Mouse (Mus musculus) T-helper 2 cell (primary cell): ENCODE measurements around the gene Frmpd4.

Experiments used
- in situ Hi-C: fragments of 300-600 bp; cut with MboI, MseI; formaldehyde crosslinking; loops from one replicate; pipeline ENCODE4 v1.15.1; 2025; ENCODE audit warnings: high pct_unique_total_duplicates

Frmpd4 gene

DNA sequence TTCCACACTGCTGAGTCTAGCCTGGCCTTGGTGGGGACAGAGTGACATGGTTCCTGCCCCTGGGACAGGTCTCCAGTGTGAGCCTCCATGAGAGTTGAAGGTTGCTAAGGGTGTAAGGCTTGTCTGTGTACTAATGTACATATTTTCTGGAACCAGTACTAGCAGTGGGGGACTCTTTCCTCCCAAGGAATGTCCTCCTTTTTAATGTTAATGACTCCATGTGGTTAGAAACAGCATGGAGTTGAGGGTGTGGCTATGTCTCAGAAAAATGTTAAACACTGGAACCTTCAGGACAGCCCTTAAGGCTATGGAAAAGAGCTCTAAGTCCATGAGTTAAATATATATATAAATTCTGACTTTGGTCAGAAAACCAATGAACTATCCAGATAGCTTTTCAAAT, 436.0 kb downstream of the Frmpd4 start:
- in situ Hi-C loops: no loop called here

GRCm38 (mm10) chrX:168124043-168124442, 453.0 kb downstream of the Frmpd4 start:
- in situ Hi-C loops: no loop called here

GRCm38 (mm10) chrX:168123589-168123965, 453.5 kb downstream of the Frmpd4 start:
- in situ Hi-C loops: no loop called here

DNA sequence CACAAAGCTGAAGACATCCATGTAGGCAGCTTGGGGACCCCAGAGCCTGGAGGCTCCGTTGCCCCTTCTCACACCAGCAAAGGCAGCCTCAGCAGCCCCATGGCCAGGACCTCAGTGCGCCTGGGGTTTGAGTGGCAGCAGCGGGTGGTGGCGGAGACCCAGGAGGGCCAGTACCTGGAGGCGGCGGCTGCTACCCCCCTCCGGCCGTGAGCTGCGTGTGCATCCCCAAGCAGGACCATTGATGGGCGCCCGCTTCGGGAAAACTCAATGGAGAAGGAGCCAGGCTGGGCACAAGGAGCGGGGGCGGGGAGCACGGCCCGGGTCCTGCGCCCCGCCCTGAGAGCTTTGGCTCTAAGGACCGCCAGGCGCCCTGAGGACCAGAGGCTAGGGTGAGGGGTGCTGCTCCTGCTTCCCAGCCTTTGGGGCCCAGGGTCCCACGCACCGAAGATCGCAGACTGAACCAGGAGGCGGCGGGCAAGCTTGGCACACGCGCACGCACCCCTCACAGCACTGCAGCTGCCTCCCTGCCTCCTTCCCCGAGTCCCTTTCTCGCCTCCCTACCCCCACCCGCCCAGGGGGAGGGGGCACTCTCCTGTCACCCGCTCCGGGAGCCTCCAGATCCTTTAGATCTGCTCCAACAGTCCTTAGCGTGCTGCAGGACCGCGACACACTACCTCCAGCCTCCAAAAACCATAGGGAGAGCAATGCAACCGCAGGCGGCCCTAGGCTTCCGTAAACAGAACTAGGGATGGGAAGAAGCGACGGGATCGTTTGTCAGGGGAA, 454.0 kb downstream of the Frmpd4 start:
- in situ Hi-C loops: no loop called here

DNA sequence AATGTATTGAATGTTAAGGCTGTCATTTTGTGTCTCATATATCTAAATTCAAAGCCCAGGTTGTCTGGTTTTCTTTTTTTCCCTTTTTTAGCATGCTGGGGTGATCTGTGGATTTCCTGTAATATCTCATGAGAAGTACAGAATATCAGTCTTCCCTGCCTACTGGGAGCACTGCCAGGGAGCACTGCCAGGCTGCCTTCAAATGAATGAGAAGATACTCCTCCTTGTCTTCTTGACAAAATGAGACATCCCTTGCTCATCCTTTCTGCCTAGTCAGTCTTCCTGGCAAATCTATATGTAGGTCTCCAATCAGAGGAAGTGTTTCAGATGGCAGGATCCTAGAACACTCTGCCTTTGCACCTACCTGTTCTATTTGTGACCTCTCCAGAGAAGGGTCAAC, 535.4 kb downstream of the Frmpd4 start:
- in situ Hi-C loops: no loop called here

DNA sequence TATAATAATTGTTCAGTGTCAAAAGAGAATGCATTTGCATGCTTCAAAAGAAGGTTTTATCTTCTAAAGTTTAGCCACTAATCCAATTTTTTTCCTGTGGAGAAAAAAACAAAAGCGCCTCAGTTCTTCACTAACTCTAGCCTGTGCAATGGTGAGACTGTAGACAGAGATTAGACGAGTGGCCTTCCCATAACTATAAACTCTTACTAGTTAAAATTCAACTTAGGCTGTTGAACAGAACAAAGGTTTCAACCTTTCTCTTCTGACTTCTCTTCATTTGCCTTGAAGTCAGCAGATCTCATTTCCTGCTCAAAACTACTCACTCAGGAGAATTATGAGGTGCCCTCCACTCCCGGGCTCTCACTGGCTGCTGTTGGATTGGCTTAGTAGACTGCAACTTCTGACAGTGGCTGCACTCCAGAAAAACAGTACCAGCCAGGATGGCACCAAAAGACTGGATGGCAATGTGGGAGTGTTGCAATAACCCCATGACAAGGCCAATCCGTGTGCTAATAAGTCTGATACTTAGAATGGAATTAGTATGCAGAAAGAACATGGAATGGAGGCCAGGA, 556.4 kb downstream of the Frmpd4 start:
- in situ Hi-C loops: no loop called here

DNA sequence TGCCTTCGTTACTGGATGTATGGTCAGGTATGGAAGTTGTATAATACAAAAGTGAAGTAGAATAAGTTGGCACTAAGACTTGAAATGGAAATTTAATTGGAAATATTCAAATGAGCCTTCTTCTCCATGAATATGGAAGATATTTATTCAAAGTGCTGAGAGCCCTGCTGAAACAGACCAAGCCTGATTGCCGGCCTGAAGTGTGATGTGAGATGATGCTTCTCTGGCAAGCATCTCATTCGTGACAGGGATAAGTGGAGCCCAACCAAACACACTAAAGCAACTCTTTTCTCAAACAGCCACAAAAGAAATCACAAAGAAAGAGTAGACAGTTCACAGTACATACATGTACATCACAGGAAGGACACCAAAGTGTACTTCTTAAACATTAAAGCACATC, 559.2 kb downstream of the Frmpd4 start:
- in situ Hi-C loops: no loop called here

DNA sequence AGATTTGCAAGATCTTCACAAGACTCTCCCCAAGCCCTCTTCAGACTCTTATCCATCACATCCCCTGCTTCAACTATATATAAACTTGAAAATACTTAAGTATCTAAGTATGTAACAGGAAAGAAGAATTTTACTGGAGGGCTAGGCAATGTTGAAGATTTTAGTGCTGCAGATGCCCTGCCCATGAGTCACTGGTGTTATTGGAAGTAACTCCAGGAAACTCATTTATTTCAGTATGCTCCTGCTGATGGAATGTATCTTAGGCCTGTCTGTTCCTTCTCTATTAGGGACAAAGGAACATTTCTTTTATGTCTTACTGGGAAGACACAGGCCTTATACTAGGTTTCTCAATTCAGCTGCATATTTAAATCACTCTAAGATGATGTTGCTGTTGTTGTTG, 592.2 kb downstream of the Frmpd4 start:
- in situ Hi-C loops: no loop called here

DNA sequence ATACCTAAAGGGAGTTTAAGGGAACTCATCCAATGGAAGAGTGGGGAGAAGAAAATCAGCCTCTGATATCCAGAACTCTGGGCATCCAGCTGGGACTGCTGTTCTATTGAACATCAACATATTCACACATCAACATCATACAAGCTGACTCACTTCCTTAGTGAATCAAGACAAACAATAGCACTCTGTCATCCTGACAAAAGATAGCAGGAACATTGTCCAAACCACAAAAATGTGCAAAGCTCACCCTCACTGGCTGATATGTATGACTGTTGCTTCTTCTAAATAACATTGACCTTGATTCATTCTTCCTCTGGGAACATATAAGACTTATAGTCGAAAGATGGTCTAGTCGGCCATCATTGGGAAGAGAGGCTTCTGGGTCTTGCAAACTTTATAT, 625.8 kb downstream of the Frmpd4 start:
- in situ Hi-C loops: no loop called here

DNA sequence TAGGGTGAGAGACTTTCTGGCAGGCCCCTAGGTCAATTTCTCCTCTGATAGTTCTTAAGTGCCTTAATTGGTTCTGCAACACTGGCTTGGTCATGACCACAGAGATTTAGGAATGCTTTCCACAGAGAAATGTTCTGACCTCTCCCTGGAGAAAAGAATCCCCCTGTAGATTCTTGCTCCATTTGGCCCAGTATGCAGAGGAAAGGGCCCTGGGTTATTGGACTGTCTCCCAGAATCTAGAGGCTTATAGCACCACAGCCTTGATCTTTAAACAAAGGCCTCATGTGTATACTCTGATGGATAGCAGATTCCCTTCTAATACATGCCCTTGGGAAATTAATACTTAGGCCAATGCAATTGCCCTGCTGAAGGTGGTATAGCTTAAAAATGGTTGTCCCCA, 667.5 kb downstream of the Frmpd4 start:
- in situ Hi-C loops: no loop called here

GRCm38 (mm10) chrX:167901046-167901445, 676.0 kb downstream of the Frmpd4 start:
- in situ Hi-C loops: no loop called here

DNA sequence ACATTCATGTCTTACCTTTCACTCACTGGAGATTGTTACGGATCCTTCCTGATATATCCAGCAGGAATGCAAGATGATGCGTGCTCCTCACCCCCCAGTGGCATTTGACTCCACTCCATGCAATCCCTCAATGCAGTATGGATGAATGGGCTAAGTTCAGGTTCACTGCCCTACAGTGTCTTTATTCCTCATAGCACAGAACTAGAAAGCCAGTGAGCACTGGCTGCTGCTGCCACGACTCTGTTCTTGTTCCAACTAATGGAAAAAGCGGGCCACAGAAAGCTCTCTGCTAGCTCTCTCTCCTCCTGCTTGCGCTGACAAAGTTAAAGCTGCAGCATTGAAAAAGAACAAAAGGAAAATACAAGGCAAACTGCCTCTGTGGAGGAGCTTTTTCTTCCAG, 722.2 kb downstream of the Frmpd4 start:
- in situ Hi-C loops: no loop called here

DNA sequence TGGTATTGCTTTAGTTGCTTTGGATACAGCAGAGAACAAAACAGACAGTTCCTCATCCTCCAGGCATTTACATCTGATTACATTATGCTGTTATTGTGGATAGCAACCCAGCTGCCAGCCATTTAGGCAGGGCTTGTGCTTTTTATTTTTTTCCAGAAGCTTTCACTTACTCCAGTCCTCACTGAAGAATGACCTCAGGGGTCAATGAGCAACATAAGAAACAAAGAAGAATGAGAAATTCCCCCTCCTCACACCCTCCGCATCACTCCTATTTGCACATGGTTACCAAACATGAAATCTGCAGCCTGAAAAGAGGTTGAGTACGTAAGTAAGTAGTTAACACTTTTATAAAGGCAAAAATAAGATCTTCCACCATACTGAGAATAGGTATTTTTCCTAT, 744.5 kb downstream of the Frmpd4 start:
- in situ Hi-C loops: no loop called here

DNA sequence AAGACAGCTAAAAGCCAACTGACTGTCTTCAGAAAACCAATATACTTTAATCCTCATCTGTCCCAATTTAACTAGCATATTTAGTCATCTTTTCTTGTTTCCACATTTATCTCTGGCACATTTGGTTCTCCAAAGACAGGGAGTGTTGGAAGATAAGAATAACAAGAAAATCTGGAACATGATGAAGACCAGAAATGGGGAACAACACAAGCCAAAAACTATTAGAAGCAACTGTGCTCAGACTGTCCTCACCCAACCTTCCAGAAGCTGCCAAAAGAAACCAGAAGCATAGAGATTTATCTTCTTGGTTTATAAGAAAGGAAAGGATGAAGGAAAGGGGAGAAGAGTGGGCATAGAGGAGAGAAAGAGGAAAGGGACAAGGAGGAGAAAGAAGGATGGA, 748.6 kb downstream of the Frmpd4 start:
- in situ Hi-C loops: no loop called here

GRCm38 (mm10) chrX:167817363-167817762, 759.7 kb downstream of the Frmpd4 start:
- in situ Hi-C loops: loop anchor here (5.0 to 25.0 kb wide), 2 partner anchors 315 to 530 kb away; no protein-coding TSS in a partner anchor

DNA sequence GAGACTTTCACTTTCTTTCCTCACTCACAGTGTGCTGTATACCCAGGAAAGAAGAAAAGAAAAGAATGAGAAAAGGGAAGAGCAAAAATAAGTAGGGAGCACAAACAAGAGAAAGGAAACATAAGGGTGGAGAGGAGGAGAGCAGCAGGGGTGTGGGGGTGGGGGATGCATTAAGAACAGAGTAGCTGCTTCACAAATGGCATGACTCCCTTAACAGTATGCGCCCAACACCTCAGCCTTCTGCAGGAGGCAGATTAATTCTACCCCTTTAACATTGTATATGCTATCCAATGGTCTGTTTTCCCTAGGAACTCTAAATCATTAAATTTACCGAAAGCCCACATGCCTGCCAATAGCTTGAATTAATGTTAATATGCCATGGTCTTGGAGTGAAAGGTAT, 766.9 kb downstream of the Frmpd4 start:
- in situ Hi-C loops: loop anchor here (25.0 kb wide), 1 partner anchor 523 kb away; no protein-coding TSS in a partner anchor

DNA sequence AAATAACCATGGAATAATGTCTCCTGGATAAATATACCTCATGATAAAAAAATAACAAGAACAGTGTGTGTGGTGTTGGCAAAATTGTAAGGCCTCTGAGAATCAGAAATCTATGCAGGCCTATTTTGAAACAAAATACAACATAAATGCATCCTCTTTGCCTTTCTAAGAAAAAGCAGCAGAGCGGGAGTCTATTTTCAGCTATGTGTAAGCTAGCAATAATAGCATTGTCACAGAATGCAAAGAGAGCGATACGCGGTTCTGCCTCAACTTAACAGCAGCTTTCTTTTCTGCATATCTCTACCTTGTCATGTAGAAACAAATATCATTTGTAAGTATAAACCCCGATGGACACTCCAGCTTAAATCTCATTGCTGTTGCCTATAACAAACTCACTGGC, 768.5 kb downstream of the Frmpd4 start:
- in situ Hi-C loops: loop anchor here (25.0 kb wide), 1 partner anchor 521 kb away; no protein-coding TSS in a partner anchor

DNA sequence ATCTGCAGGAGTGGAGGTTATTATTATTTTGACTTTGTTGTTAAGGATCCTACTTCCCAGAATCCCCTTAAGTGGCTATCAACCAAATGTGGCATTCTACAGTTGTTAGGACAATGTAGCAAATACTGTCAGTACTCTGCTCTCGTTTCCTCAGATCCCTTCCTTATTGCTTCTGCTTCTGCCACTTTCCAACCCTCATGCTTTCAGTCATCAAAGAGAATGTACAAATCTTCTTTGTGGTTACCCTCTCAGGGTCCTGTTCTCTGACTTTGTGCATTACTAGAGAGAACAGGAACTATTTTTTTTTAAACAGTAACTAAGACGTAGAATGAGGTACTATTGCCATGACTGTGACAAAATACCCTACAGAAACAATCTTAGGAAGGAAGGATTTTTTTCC, 788.3 kb downstream of the Frmpd4 start:
- in situ Hi-C loops: no loop called here

- in situ Hi-C loops: no loop called here
Measured at GRCm38 (mm10) chrX:167783526-167783925, 793.5 kb downstream of the Frmpd4 start.

GRCm38 (mm10) chrX:167719564-167719981, 857.5 kb downstream of the Frmpd4 start:
- in situ Hi-C loops: no loop called here

DNA sequence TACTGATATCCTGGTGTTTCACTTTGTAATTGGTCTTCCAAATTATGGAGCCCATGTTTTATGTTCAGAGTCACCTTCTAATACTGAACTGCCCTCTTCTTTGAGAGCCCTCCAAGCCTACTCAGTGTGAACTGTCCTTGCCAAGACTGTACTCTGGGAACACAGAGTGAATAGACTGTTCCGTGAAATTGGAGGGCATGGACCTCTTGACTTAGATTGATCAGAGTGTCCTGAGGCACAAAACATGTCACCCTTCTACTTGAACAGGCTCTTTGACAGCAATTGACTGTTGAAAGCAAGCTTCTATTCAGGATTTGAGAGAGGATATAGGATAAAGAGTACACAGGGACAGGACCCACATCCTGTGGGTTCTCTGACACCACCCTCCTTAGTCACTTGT, 857.9 kb downstream of the Frmpd4 start:
- in situ Hi-C loops: no loop called here

DNA sequence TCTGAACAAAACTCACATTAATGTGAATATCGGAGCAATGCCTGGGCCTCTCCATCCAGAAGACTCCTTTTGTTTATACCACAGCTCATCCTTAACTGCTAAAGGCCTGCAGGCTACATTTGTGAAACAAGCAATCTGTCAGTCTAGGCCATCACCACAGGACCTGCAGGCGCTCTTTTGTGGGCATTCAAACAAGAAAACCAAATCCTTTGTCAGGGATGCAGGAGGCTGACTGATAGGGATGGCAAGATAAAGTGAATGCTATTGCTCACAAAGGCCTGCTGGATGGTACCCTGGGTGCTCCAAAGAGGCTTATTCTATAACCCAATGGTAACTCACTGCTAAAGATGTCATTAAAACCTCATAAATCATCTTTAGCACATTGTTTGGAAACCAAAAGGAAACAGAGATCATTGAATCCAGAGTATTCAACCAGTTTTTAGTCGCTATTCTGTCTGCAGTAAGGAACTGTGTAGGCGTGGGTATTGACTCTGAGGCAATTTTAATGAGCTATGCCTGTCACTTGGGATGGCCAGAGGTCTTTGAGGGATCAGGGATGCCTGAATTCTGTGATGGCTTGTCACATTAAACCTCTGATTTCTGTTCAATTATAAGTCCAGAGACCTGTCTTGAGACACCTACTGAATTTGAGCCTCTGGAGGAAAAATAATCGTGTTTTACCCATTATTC, 922.1 kb downstream of the Frmpd4 start:
- in situ Hi-C loops: no loop called here

DNA sequence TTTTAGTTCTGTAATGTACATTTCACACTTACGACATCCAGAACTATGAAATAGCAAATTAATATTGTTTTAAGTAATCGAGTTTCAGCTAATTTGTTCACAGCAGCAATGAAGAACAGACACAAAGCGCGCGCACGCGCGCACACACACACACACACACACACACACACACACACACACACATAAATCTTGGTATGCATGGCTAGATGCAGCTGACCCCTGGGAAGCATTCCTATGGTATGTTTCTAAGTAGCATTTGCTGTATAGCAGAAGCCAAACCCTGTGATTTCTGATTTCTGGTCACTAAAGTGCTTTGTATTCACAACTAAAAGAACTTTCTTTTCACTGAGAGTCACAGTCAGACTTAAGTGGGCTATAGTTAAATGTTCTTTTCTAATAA, 922.8 kb downstream of the Frmpd4 start:
- in situ Hi-C loops: no loop called here
